Mouse (Mus musculus): ENCODE results near the gene Atp11a.

Atp11a gene

DNA sequence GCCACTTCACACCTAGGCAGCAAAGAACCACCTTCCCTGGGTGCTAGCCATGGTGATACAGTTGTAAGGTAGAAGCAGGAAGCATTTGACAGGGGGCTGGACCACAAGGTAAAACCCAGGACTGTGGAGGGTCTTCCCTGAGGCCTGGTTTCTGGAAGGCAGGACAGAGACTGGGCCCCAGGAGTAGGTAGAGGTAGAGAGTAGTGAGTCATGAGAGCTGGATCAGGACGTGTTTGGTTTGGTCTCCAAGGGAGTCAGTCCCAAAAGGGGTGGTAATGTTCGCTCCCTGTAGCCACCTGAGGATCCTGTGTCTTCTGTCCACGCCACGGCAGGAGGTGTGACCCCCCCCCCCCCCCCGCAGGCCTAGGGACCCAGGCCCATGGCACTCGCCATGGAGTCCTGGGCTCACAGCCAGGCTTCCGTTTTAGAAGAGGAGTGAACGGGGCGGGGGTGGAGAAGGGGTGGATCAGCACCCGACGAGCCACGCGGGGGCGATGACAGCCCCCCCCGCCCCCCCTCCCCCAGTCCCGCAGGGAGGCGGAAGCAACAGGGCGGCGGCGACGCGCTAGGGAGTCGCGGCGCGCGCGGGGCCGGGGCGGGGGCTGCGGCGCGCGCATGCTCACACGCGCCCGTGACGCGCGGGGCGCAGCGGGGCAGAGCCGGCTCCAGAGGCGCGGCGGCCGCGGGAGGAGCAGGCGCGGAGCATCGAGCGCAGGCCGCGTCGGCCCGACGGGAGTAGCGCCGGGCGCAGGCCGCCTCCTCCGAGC lies at the start of gene Atp11a:
TSS of gene Atp11a (plus strand) at position 624 of the 767 bp plus-strand sequence.
- peak; percentile 20 to 47 for DNase-seq (ENCODE audit: low spot score in 2 of 2)

DNA sequence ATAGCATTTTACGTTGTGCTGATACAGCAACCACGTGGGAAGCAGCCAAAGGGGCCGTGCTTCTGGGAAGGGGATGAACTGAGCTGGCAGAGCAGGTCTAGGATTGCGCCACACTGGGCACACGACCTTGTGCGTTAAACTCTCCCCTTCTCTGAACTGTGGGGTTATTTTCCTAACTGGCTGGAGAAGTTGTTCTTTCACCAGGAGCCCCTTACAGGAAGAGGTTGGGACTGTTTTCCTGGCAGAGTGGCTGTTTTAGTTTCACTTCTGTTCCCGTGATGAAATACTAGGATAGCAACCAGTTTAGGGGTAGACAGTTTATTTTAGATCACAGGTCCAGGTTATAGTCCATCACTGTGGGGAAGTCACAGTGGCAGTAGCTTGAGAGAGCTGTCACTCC lies 45.2 kb upstream of the Atp11a start:
- DNase-seq (ENCODE audit: low spot score in 2 of 2): no peak

DNA sequence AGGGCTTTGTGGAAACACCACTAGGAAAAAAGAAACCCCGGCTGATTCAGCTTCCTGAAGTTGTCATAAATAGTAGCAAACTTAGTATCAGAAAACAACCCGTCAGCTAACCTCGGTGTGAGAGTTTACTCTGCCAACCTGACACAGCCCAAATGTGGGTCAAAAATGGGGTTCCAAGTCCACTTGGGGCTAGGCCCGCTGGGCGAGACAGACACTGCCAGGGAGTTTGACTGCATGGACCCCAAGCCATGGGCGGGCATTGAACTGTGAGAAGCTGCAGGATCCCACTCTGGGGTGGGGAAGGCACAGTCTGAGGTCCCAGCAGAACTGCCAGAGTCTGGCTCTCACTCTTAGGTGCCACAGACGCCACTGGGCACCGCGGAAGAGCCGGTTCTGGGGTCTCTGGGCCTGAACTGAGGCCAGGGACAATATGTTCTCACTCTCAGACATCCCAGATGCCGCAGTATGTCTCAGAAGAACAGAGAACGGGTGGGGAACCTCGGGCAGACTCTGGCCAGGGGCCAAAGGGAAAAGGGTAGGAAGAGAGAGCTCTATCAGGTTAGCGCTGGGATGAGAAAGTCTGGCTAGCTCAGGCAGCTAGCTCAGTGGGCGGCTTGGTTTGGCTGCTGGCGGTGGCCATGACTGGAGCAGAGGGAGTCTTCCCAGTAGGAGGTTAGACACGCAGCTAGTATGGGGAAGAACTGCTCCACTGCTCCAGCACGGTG lies 40.8 kb upstream of the Atp11a start:
- no peak for DNase-seq (ENCODE audit: low spot score in 2 of 2)

DNA sequence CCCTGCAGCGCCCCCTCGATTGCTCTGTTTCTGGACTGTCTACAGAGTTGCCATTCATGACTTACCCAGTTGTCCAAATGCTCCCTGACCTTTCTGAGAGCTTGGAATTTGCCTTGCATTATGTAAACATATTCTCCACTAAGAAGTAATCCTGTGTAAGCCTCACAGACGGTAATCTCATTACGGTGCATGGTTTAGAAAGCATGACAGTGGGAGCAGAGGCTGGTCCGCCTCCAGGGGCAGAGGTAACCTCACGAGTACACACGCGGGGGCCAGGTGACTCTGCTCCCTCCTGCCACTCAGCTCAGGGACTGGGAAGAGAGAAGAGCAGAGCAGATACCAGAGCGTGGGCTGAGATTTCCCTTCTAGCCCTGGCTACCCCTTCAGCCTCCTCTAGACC lies 37.7 kb upstream of the Atp11a start:
- DNase-seq (ENCODE audit: low spot score in 2 of 2): no peak

DNA sequence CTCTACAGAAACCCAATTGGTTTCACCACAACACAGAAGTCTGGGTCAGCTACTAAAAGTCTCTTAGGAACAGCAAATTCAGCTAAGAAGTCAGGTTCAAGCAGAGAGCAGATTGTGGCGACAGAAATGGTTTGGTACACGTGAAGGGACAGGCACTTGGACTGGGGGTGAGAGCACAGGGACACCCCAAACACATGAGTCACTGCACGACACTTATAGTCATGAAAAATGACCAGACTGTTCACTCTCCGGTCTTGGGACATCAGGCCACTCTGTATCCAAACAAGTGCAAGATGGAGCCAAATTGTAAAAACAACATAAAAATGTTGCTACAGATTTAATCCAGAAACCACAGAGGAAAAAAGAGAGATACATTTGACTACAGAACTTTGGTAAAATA lies 28.2 kb upstream of the Atp11a start:
- no peak for DNase-seq (ENCODE audit: low spot score in 2 of 2)

DNA sequence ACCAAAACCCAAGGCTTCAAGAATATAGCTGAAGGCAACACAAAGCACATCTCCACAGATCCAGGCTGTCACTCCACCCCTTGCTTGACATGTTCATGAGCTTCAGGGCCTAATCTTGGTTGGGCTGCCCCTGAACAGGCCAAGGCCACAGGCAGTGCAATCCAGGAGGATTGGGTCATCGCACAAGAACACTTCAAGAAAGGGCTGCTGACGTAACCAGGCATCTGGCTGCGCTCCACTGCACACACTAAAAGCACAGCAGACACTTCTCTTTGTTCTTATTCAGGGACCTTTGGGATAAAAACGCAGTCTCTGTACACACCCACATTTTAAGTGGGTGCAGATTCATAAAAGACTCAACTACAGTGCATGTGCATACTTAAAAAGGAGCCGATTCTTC lies 26.0 kb upstream of the Atp11a start:
- peak; percentile 26 to 33 for DNase-seq (ENCODE audit: low spot score in 2 of 2)

DNA sequence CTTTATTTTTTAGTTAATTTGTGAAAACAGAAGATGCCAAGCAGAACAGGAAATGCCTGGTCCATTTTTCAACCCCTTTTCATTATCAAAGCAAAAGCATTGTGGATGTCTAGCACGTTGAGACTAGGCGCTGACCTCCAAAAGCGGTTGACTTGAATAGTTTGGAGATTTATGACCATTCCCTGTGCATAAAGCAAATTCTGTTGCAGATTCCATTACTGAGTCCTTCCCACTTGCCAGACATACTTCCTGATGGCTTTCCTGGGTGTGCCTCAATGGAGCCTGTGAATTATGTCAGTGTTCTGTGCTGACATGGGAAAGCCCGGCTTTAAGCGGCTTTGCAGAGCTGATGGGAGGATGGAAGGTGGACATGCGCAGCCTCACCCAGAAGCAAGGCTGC lies 24.4 kb upstream of the Atp11a start:
- DNase-seq (ENCODE audit: low spot score in 2 of 2): no peak

DNA sequence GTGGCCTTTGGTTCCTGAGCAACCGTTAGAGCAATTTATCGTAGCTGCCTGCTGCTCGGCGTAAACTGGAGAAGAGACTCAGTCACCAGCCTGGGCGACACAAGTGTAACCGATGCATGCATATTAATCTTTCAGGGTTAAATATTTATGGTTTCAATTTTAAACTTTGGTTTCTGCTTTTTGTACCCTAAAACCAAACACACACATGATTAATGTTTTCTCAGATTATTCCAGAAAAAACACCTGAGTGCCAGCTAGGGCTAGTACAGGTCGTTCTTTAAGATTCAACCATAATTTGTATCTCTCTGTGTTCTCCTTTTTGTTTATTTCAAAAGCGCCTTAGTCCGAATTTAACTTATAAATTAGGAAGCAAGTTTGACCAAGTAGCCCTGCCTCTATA lies 17.7 kb upstream of the Atp11a start:
- DNase-seq (ENCODE audit: low spot score in 2 of 2): no peak

DNA sequence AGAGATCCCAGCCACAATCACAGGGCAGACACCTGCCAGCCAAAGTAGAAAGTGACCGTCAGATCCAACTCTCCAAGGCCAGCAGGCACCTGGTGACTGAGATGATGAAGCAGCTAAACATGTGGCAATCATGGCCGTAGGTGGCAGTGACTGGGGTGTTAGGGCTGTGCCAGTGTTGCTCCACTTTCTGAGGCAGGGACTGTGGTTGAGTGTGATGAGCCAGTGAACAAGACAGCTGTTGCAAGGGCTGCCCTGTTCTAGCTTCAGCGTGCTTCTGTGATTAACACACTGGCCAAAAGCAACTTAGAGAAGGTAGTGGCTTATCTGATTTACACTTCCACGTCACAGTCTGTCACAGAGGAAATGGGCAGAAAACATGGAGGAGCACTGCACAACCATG lies 13.4 kb upstream of the Atp11a start:
- DNase-seq (ENCODE audit: low spot score in 2 of 2): no peak

DNA sequence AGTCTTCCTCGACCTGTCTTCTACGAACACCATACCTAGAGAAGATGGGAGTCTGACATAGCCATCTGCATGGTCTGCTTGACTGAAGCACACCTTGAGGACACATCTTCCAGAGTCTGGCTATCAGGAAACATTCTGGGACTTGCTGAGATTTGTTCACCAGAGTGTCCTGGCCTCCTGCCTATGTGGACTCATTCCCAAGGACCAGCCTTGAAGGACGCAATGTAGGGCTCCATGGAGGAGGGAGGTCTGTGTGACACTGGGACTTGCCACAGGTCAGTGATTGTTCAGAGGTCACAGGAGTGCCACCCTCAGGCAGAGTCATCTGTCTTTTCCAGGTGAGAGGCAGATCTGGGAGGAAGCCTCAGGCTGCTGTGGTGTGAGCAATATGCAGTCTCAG lies 8.6 kb upstream of the Atp11a start:
- DNase-seq (ENCODE audit: low spot score in 2 of 2): no peak

DNA sequence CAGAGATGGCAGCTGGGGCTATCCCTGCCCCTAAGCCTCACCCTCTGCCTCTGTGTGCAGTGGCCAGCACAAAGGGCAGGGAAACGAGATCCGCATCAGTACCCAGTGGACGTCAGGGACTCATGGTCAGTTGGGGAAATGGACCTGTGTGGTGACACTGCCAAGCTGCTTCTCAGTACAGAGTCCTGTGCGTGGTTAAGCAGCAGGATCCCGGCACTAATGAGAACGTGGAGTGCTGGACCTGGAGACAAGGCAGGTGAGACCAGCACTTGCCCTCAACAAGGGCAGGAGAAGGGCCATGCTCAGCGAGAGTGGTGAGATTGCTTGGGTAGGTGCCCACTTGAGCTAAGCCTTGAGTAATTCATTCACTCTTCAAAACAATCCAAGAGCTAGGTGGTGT lies 7.7 kb upstream of the Atp11a start:
- DNase-seq (ENCODE audit: low spot score in 2 of 2): no peak

DNA sequence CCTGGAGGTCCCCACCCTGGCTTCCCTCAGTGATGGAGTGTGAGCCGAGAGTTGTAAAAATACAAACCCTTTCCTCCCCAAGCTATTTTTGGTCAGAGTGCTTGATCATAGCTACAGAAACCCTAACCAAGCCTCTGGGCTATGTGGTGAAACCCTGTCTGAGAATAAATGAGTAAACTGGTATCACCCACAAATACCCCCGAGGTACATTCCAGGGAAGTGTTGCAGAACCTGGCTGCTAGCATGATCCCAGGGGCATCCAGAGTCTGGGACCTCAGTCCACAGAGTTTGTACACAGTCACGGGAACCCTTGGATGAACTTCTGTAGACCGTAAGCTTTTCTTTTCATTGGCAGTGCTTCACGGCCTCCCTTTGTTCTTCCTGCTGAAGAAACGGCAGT lies 3.8 kb upstream of the Atp11a start:
- no peak for DNase-seq (ENCODE audit: low spot score in 2 of 2)

DNA sequence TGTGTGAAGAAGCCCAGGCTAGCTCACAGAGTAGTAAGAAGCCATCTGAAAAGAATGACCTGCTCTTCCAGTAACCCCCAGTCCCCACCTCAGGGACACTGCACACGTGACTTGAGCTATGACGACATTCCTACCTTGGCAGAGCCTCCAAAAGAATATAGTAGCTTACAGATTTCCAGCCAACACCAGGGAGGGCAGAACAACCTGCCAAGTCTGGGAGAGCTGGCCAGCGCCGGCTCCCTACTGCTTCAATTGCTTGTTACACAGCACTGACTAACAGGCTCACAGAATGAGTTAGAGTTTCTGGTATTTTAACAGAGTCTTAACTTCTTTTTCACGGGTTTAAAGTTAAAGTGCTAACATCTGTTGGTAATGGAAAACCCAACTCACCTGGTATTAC lies 2.7 kb upstream of the Atp11a start:
- no peak for DNase-seq (ENCODE audit: low spot score in 2 of 2)

DNA sequence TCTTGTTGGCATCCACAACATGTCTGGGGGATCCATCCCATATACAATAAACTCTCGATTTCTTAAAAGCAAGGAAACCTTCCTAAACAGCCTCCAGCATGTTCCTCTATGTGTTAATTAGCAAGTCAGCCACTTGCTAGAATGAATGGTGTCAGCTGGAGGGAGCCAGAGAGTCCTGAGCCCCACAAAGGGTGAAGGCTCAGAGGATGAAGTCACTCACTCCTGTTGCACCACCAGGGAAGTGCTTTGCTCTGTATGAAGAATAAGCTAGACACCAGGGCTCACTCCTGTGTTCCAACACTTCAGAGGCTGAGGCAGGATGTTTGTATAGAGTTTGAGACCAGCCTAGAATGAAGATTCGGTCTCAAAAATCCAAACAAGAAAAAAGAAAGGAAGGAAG lies 1.5 kb upstream of the Atp11a start:
- no peak for DNase-seq (ENCODE audit: low spot score in 2 of 2)

DNA sequence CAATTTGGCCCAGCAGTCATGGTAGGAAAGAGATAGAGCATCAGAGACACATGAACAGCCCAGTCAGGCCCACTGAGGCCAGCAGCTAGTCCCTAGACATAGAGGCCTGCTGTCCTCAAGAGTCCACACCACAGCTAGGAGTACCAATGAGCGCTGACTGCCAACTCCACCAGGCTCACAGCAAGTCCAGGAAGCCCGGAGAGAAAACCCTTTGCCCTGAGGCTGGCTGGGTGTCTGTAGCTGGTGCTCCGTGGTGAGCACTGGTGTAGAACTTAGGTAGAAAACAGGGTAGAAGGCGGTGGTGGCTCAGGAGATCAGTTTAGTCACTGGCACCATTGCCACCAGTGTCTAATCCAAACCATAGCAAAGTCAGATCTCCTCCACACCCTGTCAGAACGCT lies 988 bp upstream of the Atp11a start:
- no peak for DNase-seq (ENCODE audit: low spot score in 2 of 2)

DNA sequence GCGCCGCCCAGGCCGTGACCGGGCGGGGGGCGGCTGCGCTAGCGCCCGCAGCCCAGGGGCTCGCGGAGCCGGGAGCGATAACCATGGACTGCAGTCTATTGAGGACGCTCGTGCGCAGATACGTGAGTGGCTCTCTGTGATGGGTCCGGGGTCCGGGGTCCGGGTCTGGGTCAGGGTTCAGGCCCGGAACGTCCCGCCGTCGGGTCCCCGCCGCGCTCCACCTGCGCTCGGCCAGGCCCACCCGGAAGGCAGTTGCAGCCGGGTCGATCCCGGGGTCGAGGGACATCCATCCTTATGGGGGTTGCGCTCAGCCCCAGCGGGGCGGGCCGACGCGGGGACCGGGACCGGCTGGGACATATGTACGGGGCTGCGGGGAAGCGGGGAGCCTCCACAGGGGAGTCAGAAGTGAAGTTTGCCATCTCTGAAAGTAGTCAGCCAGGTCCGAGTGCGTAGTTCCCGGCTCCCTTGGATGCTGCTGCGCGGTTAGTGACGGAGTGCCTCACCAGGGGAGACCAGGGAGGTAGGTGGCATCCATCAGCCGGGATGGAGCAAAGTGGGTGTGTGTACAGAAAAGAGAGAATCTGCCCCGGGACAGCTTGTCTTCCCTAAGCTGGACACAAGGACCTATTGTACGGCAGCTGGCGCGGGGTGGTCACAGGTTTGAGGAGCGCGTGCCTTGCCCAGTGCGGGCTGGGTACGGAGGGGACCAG lies 572 bp downstream of the Atp11a start:
- DNase-seq (ENCODE audit: low spot score in 2 of 2): peak in 1 of 2 experiments; percentile 43

DNA sequence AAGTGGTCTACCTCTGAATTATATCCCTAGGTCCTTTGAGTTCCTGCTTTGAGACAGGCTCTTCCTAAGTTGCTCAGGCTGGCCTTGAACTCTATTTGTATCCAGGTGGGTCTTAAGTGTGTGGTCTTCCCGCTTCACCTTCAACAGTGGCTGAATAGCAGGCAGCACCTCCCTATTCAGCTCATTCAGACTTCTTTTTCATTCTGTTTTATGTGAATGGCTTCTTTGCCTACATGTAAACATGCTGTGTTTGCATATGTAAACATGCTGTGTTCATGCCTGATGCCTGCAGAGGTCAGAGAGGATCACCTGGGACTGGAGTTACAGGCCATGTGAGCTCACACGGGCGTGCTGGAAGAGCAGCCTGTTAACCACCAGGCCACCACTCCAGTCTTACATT lies 3.1 kb downstream of the Atp11a start:
- no peak for DNase-seq (ENCODE audit: low spot score in 2 of 2)

DNA sequence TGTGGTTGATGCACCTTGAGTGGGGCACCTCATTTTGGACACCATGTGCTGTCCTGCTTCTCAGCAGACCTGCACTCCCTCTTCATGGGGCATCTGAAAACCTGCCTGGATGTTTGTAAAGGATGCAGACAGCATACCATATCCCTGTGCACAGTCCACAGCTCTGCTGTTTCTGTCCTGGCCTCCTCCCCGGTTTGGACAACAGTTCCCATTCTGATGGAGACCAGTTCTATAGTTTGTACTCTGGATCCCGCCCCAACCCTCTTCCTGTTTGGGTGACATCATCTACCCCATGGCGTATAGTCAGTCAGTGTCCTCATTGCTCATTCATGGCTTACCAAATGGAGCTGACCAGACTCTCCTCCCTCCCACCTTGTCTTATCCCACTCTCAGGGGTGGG lies 5.1 kb downstream of the Atp11a start:
- no peak for DNase-seq (ENCODE audit: low spot score in 2 of 2)

DNA sequence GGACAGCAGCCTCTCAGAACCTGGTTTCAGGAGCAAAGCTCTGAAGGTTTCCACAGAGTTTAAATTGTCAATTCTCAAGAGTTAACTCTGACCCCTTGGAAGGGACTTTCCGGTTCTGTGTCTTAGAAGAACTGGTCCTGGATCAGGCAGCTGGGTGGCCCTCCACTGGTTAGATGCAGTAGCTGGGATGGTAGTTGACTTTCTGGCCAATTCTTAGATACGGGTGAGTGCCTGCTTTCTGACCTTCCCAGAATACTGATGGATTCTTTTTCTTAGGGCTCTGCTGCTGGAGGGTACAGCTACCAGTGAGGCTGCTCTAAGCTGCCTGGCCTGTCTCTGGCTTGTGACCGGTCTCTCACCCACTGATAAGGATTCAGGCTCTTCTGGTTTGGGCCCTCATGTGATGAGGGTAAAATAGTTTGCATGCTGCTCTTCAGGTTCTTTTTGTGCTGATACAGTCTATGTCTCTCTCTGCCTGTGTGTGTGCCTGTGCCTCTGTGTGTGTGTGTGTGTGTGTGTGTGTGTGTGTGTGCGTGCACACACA lies 6.8 kb downstream of the Atp11a start:
- DNase-seq (ENCODE audit: low spot score in 2 of 2): no peak

DNA sequence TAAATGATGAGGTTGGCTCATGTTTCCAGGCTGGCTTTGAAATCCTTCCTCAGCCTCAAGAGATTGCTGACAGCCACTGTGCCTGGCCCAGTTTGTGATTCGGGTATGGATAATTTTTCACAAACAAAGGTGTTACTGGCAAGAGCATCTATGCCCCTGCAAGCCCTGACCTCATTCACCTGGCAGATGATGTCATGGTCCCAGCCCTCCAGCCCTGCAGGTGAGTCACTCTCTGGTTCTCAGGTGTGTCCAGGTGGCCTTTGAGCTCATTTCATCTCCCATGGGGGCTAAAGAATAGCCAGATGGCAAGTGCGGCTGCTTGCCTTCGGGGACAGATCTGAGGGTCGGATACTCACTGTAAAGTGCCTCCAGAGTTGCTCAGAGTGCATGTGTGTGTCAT lies 8.2 kb downstream of the Atp11a start:
- DNase-seq (ENCODE audit: low spot score in 2 of 2): no peak

DNA sequence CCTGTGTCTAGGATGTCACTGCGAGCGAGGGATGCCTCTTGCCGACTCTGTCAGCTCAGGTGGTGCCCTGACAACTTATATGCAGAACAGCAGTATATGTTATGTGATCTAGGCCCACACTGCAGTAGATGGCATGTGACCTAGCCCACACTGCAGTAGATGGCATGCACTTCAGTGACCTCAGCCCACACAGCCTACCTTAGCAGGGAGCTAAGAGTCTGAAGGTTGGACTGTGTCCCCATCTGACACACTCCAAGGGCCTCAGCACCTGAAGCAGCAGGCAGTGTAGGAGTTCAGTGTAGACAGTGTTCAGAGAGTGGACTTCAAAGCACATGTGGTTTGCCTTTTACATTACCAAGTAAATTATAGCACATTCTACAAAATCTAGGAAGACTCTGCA lies 10.4 kb downstream of the Atp11a start:
- no peak for DNase-seq (ENCODE audit: low spot score in 2 of 2)

DNA sequence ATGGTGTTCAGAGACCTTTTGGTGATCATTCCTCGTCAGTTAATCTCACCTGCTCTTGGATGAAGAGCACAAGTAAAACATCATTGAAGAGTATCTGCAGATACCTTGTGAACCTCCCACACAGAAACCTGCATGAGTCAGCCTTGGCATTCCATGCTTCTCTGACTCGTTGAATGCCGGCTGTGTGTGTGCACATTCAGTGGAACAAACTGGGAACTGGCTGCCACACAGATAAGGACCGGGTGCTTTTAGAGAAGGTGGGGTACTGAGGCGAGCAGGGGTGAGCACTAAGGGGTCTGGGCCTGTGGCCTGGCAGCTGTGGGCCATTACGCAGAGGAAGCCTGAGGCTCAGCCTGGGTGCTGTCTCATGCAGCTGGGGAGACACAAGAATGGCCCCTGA lies 11.9 kb downstream of the Atp11a start:
- DNase-seq (ENCODE audit: low spot score in 2 of 2): peak in 1 of 2 experiments; percentile 55

DNA sequence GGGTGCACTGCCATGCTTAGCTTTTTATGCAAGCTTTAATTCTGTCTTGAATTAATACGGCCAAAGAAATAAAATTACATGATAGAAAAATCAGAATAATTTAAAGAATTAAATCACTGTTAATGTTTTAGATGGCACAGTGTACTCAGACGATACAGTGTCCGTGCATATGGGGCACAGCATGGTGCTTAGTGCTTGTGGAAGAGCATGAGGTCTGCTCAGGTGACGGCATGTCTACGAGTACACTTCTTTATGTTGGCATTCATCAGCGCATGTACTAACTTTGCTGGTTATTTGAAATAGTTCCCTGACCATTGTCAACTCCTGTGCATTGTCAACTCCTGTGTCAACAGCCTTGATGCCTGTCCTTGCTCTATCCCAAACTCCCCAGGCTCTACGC lies 12.5 kb downstream of the Atp11a start:
- DNase-seq (ENCODE audit: low spot score in 2 of 2): no peak

All from left cerebral cortex, adult 9 months (tissue).